ENCODE assay signal across 9 mouse cellular contexts in the genomic region with DNA sequence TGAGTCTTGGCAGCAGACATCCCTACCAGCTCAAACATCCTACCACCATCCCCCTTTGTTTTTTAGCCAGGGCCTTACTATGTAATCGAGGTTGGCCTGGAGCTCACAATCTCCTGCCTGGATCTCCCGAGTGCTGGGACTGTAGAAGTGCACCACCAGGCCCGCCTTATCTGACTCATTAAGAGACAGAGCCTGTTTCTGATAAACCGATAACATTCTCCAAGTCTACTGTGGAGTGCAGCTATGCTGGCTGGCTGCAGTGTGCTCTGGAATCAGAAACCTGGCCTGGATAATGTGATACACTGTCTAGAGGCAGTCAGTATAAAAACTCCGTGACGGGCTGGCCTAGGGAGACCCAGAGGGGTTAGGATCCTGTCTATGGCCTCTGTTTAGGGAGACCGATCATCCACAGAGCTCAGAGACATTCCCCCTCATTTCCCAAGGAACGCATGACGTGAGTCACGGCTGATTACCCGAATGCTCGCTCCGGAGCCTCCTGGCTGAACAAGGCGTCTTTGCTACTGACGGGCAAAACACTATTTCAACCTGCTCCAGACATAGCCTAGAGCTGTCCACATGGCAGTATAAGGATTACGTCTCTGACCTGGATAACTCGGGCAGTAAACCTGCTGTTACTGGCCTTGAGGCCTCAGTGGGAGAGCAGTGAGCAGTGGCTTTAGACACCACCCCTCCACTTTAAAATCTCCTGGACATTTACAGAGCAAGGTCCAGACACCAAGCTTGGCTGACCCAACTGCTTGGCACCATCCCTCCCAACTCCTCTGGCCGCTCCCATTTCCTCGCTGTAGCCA. TPM values are rescaled to one million over a fixed set of nuclear protein-coding genes. Genes with fewer than 3 reads are reported as not detected.
DNase-seq lines count a peak whose midpoint lies in the region; ATAC-seq and TF ChIP-seq lines count a peak whose summit lies in the region.
"Had no signal": no experiment of that assay in that cellular context is flagged by ENCODE, and none has a peak within 500 bp of the region (broad histone marks: within the 10 kb centered on the region; RNA-seq: fewer than 3 reads in every experiment).

No protein-coding gene starts in this region.

- no peak for TF ChIP-seq CTCF in layer of hippocampus, adult 2 months (conservative IDR thresholded peaks at IDR 0.05)

- H3K4me1 ChIP-seq in intestine, embryonic 14.5 days (replicated peaks; ENCODE audit: control insufficient read depth, insufficient read depth, low read length) = peaks cover 77% of the 10 kb centered on the region
- peaks cover 96% of the 10 kb centered on the region for H3K4me1 ChIP-seq in liver, embryonic 15.5 days (replicated peaks)

- DNase-seq in layer of hippocampus, adult 2 months (ENCODE audit: low spot score in 2 of 2) = no peak
- no peak for DNase-seq in layer of hippocampus, postnatal 36 days
- peak; percentile 59 for DNase-seq in adrenal gland, postnatal 14 days
- no peak for DNase-seq in intestine, embryonic 14.5 days (ENCODE audit: low spot score)
- no peak for DNase-seq in c-Kit-positive CD71-positive TER-119-positive erythroid progenitor cells, embryonic 14.5 days (ENCODE audit: low spot score)
- DNase-seq in right cerebral cortex, postnatal 14 days = no peak
- no peak for DNase-seq in left cerebral cortex, adult 11 months (ENCODE audit: low spot score)

- peak overlapping the region; percentile 5; the same call in 1 of the 2 replicates for H3K27ac ChIP-seq in layer of hippocampus, adult 2 months
- H3K27ac ChIP-seq in intestine, embryonic 14.5 days (ENCODE audit: low read depth) = 0 out of 2 replicates have a peak overlapping the region, but pooled peaks have one; percentile 6
- no peak overlapping the region; the same call in 1 of the 2 replicates for H3K27ac ChIP-seq in liver, embryonic 15.5 days (replicated peaks)
- H3K27ac ChIP-seq: hindbrain, embryonic 15.5 days had no signal

- no peaks in the 10 kb centered on the region for H3K36me3 ChIP-seq in intestine, embryonic 14.5 days (ENCODE audit: control insufficient read depth, insufficient read depth, low read length)
- no peaks in the 10 kb centered on the region for H3K36me3 ChIP-seq in liver, embryonic 15.5 days (replicated peaks)
- H3K36me3 ChIP-seq: hindbrain, embryonic 15.5 days had no signal

- H3K9ac ChIP-seq in intestine, embryonic 14.5 days (ENCODE audit: low read length) = no peak overlapping the region
- H3K9ac ChIP-seq in liver, embryonic 15.5 days = 0 out of 2 replicates have a peak overlapping the region, but pooled peaks have one; percentile 15
- H3K9ac ChIP-seq: hindbrain, embryonic 15.5 days had no signal

- no peak overlapping the region for H3K4me3 ChIP-seq in layer of hippocampus, adult 2 months
- no peak overlapping the region for H3K4me3 ChIP-seq in intestine, embryonic 14.5 days (ENCODE audit: low read depth, low read length)
- no peak overlapping the region for H3K4me3 ChIP-seq in liver, embryonic 15.5 days (replicated peaks)
- H3K4me3 ChIP-seq: hindbrain, embryonic 15.5 days had no signal

- no peaks in the 10 kb centered on the region for H3K9me3 ChIP-seq in intestine, embryonic 14.5 days (ENCODE audit: control insufficient read depth, low read length)
- no peaks in the 10 kb centered on the region for H3K9me3 ChIP-seq in liver, embryonic 15.5 days (replicated peaks)
- H3K9me3 ChIP-seq: hindbrain, embryonic 15.5 days had no signal

- no peak for ATAC-seq in intestine, embryonic 14.5 days (replicated peaks; ENCODE audit: low FRiP score, low TSS enrichment, low read depth)
- peak; percentile 73 for ATAC-seq in liver, embryonic 15.5 days (ENCODE audit: insufficient read depth)

- no peak overlapping the region; the same call in 1 of the 2 replicates for H3K4me2 ChIP-seq in intestine, embryonic 14.5 days (ENCODE audit: low read length)
- peak overlapping the region; percentile 29; the same call in 1 of the 2 replicates for H3K4me2 ChIP-seq in liver, embryonic 15.5 days
- H3K4me2 ChIP-seq: hindbrain, embryonic 15.5 days had no signal

- no peaks in the 10 kb centered on the region for H3K27me3 ChIP-seq in intestine, embryonic 14.5 days (replicated peaks; ENCODE audit: control insufficient read depth, insufficient read depth, low read length)
- no peaks in the 10 kb centered on the region for H3K27me3 ChIP-seq in liver, embryonic 15.5 days
- H3K27me3 ChIP-seq: hindbrain, embryonic 15.5 days had no signal

- WGBS in intestine, embryonic 14.5 days = 39% methylated on average over 19 of the region's 19 CpGs
- 50% methylated on average over 19 of the region's 19 CpGs for WGBS in liver, embryonic 15.5 days (ENCODE audit: insufficient replicate concordance)

RNA-seq across cellular contexts. Expression of a gene that starts 11.8 kb away (rescaled TPM):
- total RNA-seq in layer of hippocampus, adult 2 months (2021) = 10 to 100 TPM; 48.7 to 49.6 TPM
- 10 to 100 TPM; 40.1 to 45.2 TPM for total RNA-seq in layer of hippocampus, postnatal 36 days (2021)
- total RNA-seq in adrenal gland, postnatal 14 days (2021) = 26.5 and 32.9 TPM in 2 replicates
- polyA plus RNA-seq in intestine, embryonic 14.5 days (2014; fragmentation: Nextera tagmentation; extraction: Ambion mirVana) = 12.7 and 14.3 TPM in 2 replicates
- 3.0 TPM in 2 replicates for polyA plus RNA-seq in liver, embryonic 15.5 days (2015; fragmentation: Nextera tagmentation; extraction: Ambion mirVana)
